Mouse (Mus musculus) MEL (cell line): ENCODE results near the gene Fam178b.

Experiments
- BHLHE40 ChIP-seq: IDR thresholded peaks from 2 replicates; pipeline ENCODE4 v1.6.1; 2012; ENCODE audit warnings: low read depth, mild to moderate bottlenecking, inconsistent platforms, low read length, improper control_type of control experiment, borderline replicate concordance
- CTCF ChIP-seq, 3 experiments: IDR thresholded peaks in 2 of 3; conservative IDR thresholded peaks in 1 of 3; 2 replicates each; pipeline ENCODE4 v1.5.1; 2011 to 2012; ENCODE audit warnings: low read length in 3 of 3, low read depth in 2 of 3, mild to moderate bottlenecking in 2 of 3, improper control_type of control experiment in 1 of 3, inconsistent platforms in 1 of 3, mixed read lengths in 1 of 3, moderate library complexity in 1 of 3; ENCODE audit not compliant: control insufficient read depth in 1 of 3, insufficient read depth in 1 of 3, poor library complexity in 1 of 3, severe bottlenecking in 1 of 3
- ELF1 ChIP-seq: IDR thresholded peaks from 2 replicates; pipeline ENCODE4 v1.6.1; 2014; ENCODE audit warnings: low read depth, mild to moderate bottlenecking, inconsistent platforms, low read length, improper control_type of control experiment, moderate library complexity
- EP300 ChIP-seq, 2 experiments: IDR thresholded peaks; 2 replicates each; pipeline ENCODE4 v1.6.1; 2011; ENCODE audit warnings: improper control_type of control experiment in 2 of 2, low read length in 2 of 2, low read depth in 1 of 2, mild to moderate bottlenecking in 1 of 2
- HCFC1 ChIP-seq: IDR thresholded peaks from 2 replicates; pipeline ENCODE4 v1.6.1; 2012; ENCODE audit warnings: low read depth, mild to moderate bottlenecking, inconsistent platforms, low read length, improper control_type of control experiment, moderate library complexity
- MXI1 ChIP-seq: IDR thresholded peaks from 2 replicates; pipeline ENCODE4 v1.6.1; 2011; ENCODE audit warnings: mild to moderate bottlenecking, low read depth, low read length, improper control_type of control experiment
- MYB ChIP-seq: IDR thresholded peaks from 2 replicates; pipeline ENCODE4 v1.6.1; 2011; ENCODE audit warnings: mild to moderate bottlenecking, low read depth, low read length, improper control_type of control experiment
- POLR2A ChIP-seq, 2 experiments: IDR thresholded peaks; 2 replicates each; pipeline ENCODE4 v1.6.1; 2011 to 2012; ENCODE audit warnings: low read length in 2 of 2, mild to moderate bottlenecking in 2 of 2, control low read depth in 1 of 2, improper control_type of control experiment in 1 of 2, low read depth in 1 of 2, moderate library complexity in 1 of 2; ENCODE audit not compliant: control insufficient read depth in 1 of 2, insufficient read depth in 1 of 2, poor library complexity in 1 of 2
- RAD21 ChIP-seq: IDR thresholded peaks from 2 replicates; pipeline ENCODE4 v1.6.1; 2011; ENCODE audit warnings: mild to moderate bottlenecking, low read depth, low read length, improper control_type of control experiment
- TAL1 ChIP-seq: IDR thresholded peaks from 2 replicates; pipeline ENCODE4 v1.6.1; 2012; ENCODE audit warnings: mild to moderate bottlenecking, inconsistent platforms, low read length, moderate library complexity, mixed read lengths
- ZC3H11A ChIP-seq: IDR thresholded peaks from 2 replicates; pipeline ENCODE4 v1.6.1; 2012; ENCODE audit warnings: low read depth, mild to moderate bottlenecking, inconsistent platforms, low read length, improper control_type of control experiment

- TF ChIP-seq CTCF (IDR thresholded peaks at IDR 0.05 in 2 of 3, conservative IDR thresholded peaks at IDR 0.05 in 1 of 3; ENCODE audit: control insufficient read depth in 1 of 3, insufficient read depth in 1 of 3, low read depth in 2 of 3, low read length in 3 of 3, poor library complexity in 1 of 3, severe bottlenecking in 1 of 3) (no peak), ZC3H11A (no peak), HCFC1 (no peak), TAL1 (no peak), EP300 (IDR thresholded peaks at IDR 0.05; ENCODE audit: low read depth in 1 of 2, low read length in 2 of 2) (no peak), RAD21 (no peak), POLR2A (IDR thresholded peaks at IDR 0.05; ENCODE audit: control insufficient read depth in 1 of 2, insufficient read depth in 1 of 2, low read depth in 1 of 2, low read length in 2 of 2, poor library complexity in 1 of 2) (no peak), MYB (no peak), ELF1 (no peak), MXI1 (no peak), BHLHE40 (no peak)
These were observed 119.8 kb downstream of the Fam178b start for GRCm38 (mm10) chr1:36563197-36563596.
